Mouse (Mus musculus) pancreas, adult 10 weeks (tissue): ENCODE measurements around the gene Mrpl49. TPM values are rescaled to one million over a fixed set of nuclear protein-coding genes. Genes with fewer than 3 reads are reported as not detected.

ENCODE experiments used
- polyA plus RNA-seq: library from polyadenylated mRNA; stranded (reverse); fragments of 350-450 nt; fragmentation: Illumina TruSeq; extraction: RNeasy Lipid Tissue Mini Kit (QIAGEN cat#74804); gene quantifications from one replicate; pipeline ENCODE4 v1.2.3, GENCODE M21; 2015; ENCODE audit warnings: low read depth, low replicate concordance; ENCODE audit not compliant: insufficient read depth

The Mrpl49 gene
- polyA plus RNA-seq: 5.0 TPM

GRCm38 (mm10) chr19:6057313-6058096 is at the start of gene Mrpl49, which contains the start of gene Fau:
Gene Mrpl49, minus strand, starts transcription at chr19:6057785.
Gene Fau, plus strand, starts transcription at chr19:6057844.

GRCm38 (mm10) chr19:6105586-6105985 is 48.0 kb upstream of the Mrpl49 start, which contains the start of gene Naaladl1:
Gene Naaladl1, plus strand, starts transcription at chr19:6105782.

DNA sequence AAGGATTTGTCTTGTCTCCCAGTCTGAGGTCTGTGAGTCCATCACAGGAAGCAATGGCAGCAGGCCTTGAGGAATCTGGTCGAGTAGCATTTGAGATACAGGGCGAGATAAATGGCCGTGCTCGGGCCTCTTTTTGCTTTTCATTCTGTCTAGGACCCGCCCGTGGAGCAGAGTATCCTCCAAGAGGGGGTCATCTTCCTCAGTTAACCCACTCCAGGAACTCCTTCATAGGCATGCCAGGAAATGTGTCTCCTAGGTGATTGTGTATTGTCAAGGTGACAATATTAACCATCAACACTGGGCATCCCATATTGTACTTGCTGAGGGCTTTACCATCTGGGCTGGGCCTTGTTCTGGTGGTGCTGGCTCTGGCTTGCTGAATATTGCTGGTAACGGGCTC is 36.5 kb upstream of the Mrpl49 start, which contains the start of gene AC131692.1:
Gene AC131692.1 (plus strand): TSS at position 301 of the 400 bp plus-strand sequence.

DNA sequence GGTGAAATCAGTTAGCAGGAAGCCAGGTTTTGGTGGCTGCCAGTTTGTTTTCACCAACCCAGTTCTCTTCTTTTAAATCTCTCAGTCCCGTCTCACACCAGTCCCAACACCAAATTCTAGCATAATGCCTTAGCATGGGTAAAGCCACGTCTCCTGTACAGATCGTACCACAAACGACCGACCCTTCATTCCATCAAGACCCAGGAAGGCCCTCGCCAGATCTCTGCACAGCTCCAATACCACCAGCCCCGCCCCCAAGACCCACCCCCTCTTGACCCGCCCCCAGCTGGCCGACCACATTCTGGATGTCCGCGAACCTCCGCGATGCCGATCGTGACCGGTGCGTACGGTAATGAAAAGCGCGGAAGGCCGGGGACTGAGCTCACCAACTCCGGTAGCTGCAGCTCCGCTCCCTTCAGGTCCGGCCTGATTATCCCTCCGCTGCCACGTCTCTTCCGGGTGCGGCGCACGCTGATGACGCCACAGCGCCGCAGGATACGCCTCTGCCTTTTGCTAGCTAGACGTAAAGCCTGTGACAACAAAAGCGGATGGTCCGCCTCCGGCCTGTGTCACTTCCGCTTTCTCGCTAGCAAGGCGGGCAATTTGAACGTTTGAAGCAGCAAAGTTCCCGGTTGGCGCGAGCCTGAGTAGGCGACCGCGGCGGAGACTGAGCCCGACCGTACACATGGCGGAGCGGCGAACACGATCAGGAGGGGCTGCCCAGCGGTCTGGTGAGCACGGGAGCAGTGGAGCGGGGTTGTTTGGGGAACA is 27.1 kb upstream of the Mrpl49 start, which contains the start of the genes Zfpl1 and Cdca5:
Gene Zfpl1 (minus strand): TSS at position 479 of the 771 bp plus-strand sequence.
Gene Cdca5 (plus strand): TSS at position 506 of the 771 bp plus-strand sequence.

DNA sequence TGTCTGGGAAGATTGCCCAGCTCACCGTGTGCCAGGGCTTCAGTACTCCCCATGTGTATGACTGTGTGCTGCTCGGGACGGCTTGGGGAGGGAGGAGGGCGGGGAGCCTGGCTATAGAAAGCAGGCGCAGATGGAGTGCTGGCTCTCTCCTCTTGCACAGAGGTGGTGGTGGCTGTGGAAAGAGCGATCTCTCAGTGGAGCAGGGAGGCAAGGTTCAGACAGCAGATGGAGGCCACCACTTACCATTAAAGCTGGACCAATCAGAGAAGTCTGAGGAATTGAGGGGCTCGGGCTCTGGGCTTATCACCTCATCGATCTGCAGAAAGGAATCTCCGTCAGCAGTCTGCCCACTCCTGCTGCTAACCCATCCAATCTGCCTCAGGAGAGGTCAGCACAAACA is 24.6 kb upstream of the Mrpl49 start, which contains the start of gene Gm28374:
Gene Gm28374 (minus strand): TSS at position 101 of the 400 bp plus-strand sequence.

GRCm38 (mm10) chr19:6079983-6080480 is 22.4 kb upstream of the Mrpl49 start, which contains the start of gene Tmem262:
Gene Tmem262, plus strand, starts transcription at chr19:6080033.

DNA sequence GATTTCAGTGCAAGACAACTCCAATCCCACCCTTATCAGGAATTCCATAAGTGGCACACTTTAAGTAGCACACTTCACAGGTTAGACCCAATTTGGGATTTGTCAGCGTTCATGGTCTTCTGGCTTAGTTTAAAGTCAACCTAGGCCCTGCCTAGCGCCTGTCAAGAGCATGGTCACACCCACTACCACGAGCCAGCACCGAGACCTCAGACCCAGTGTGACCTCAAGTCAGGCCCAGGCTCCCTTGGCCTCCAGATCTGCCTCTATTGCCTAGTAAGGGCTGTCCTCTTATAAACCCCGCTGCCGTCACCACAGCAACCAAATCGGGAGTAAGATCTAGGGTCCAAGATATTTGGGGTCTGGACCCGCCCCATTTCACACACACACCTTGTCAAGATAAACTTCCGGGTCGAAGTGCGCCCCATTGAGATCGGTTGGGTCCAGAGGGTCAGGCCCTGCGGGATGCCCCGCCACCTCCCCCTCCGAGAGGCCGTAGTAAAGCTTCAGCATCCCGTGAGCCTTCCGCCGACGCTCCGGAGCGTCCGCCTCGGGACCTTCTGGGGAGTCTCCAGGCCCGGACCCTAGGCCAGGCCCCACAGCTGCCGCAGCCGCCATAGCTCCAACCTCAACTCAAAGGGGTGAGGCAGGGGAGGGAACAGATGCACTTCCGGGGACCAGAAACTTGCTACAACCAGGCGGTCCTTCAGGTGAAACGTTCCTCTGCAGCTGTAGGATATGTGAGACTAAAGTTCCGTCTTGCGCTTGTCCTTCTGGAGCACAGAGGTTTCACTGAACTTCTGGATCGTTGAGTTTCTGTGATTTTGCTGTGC is 19.2 kb upstream of the Mrpl49 start, which contains the start of gene Vps51:
Gene Vps51 (minus strand): TSS at position 668 of the 830 bp plus-strand sequence.

DNA sequence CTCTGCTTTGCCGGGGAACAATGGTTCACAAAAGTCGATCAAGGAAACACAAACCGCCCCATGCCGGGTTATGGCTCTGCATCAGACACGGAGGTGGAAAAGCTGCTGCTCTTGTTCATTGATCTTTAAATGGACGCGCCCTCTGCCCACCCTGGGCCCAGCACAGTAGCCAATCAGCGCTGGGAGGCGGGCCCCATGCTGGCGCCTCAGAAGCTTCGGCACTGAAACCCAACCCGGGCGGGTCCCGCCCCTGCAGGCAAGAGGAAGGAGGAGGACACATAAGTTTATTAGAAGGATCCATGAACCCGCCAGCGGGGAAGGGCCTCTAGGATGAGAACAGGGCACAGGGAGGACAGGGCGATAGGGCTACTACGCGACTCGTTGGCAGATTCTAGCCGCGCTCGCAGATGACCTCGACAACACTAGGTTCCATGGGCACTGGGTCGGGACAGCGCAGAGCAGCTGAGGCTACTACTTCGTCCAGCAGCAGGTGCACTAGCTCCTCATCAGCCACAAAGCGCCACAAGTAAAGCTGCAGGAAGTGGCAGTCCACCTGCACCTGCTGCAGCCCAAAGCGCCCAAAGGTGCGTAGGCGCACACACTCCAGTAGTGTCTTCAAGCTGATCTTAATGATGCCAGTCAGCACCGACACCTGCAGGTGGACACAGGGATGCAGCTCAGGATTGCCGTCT is 10.3 kb upstream of the Mrpl49 start, which contains the start of gene Tm7sf2:
Gene Tm7sf2 (minus strand): TSS at position 650 of the 692 bp plus-strand sequence.

DNA sequence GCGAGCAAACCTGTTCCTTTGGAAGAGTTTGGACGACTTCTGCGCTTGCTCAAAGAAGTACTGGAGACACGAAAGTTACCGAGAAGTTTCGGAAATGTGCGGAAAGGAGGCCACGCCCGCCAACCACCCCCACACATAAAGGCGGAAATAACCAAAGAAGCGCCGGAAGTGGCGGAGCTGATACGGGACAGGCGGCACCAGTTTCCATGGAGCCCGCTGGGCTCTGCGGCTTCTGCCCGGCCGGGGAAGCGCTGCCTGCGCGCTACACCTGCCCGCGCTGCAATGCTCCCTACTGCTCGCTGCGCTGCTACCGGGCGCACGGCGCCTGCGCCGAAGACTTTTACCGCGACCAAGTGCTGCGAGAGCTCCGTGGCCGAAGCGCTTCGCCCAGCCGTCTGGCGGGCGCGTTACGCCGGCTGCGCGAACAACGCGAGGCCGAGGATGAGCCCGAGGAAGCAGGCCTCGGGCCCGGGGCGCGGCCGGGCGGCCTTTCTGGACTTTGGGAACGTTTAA is 3.5 kb upstream of the Mrpl49 start, which contains the start of gene Znhit2:
Gene Znhit2 (plus strand): TSS at position 172 of the 513 bp plus-strand sequence.

GRCm38 (mm10) chr19:6046294-6047153 is 11.1 kb downstream of the Mrpl49 start, which contains the start of gene Syvn1:
Gene Syvn1, plus strand, starts transcription at chr19:6046576.

DNA sequence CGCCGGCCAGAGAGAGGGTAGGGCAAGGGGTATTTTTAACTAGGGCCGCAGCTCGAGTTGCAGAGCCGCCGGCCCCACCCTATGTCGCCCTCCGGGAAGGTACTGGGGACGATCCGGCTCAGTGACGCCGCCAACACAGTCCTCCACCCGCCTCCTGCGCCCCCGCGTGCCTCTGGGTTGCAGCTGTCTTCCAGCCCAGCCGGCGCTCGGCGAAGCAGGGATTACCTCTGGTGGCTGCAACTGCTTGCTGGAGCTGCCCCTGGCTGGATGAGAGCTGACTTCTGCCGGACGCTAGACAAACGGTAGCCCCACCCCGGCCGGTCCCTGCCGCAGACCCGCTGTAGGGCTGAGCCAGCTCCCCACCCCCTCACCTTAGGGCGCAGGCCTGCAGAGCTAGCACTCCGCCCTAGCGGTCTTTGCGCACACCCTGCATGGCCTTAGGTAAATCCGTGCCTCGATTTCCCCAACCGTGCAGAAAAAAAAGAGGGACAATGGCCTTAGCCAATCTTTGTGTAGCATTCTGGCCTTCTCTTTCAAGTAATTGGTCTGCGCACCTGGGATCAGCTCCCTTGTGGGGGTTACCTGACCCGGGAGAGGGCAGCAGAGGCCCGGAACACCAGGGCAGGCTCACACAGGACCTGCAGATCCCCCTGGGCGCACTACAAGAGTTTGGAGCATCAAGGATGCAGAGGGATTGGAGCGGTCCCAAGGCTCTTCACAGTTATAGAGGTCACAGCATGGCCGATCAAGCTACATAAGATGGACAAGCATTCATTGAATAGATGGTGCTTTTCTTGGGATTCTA is 41.9 kb downstream of the Mrpl49 start, which contains the start of gene Capn1:
Gene Capn1 (minus strand): TSS at position 387 of the 805 bp plus-strand sequence.

Other genes starting within 250 kb of the Mrpl49 start
- 2.3 TPM for gene Frmd8, start 182.5 kb downstream of the Mrpl49 start, polyA plus RNA-seq
- 7.3 TPM for gene Slc25a45, start 180.0 kb downstream of the Mrpl49 start, polyA plus RNA-seq
- gene Tigd3, start 163.6 kb downstream of the Mrpl49 start, polyA plus RNA-seq: not detected
- gene Dpf2, start 144.8 kb downstream of the Mrpl49 start, polyA plus RNA-seq: 16.6 TPM
- gene Cdc42ep2, start 133.0 kb downstream of the Mrpl49 start, polyA plus RNA-seq: 4.4 TPM
- 6.8 TPM for gene Pola2, start 93.6 kb downstream of the Mrpl49 start, polyA plus RNA-seq
- not detected for gene Slc22a20, start 71.6 kb downstream of the Mrpl49 start, polyA plus RNA-seq
- gene Capn1, start 41.9 kb downstream of the Mrpl49 start, polyA plus RNA-seq: 5.9 TPM
- 76.9 TPM for gene Syvn1, start 11.2 kb downstream of the Mrpl49 start, polyA plus RNA-seq
- 570 TPM for gene Fau, start 59 bp upstream of the Mrpl49 start, polyA plus RNA-seq
- 7.4 TPM for gene Znhit2, start 3.4 kb upstream of the Mrpl49 start, polyA plus RNA-seq
- gene Tm7sf2, start 10.6 kb upstream of the Mrpl49 start, polyA plus RNA-seq: 14.9 TPM
- gene Vps51, start 19.4 kb upstream of the Mrpl49 start, polyA plus RNA-seq: 19.7 TPM
- not detected for gene Tmem262, start 22.2 kb upstream of the Mrpl49 start, polyA plus RNA-seq
- not detected for gene Gm28374, start 24.5 kb upstream of the Mrpl49 start, polyA plus RNA-seq
- 16.8 TPM for gene Zfpl1, start 27.2 kb upstream of the Mrpl49 start, polyA plus RNA-seq
- not detected for gene Cdca5, start 27.2 kb upstream of the Mrpl49 start, polyA plus RNA-seq
- not detected for gene AC131692.1, start 36.6 kb upstream of the Mrpl49 start, polyA plus RNA-seq
- not detected for gene Naaladl1, start 48.0 kb upstream of the Mrpl49 start, polyA plus RNA-seq
- gene Sac3d1, start 60.9 kb upstream of the Mrpl49 start, polyA plus RNA-seq: 3.3 TPM
- 10.1 TPM for gene Snx15, start 70.5 kb upstream of the Mrpl49 start, polyA plus RNA-seq
- gene Batf2, start 83.2 kb upstream of the Mrpl49 start, polyA plus RNA-seq: 1.2 TPM
- 9.0 TPM for gene Arl2, start 83.8 kb upstream of the Mrpl49 start, polyA plus RNA-seq
- not detected for gene Majin, start 126.6 kb upstream of the Mrpl49 start, polyA plus RNA-seq
- not detected for gene Gpha2, start 168.6 kb upstream of the Mrpl49 start, polyA plus RNA-seq
- 8.9 TPM for gene Ppp2r5b, start 178.1 kb upstream of the Mrpl49 start, polyA plus RNA-seq
- gene Atg2a, start 183.9 kb upstream of the Mrpl49 start, polyA plus RNA-seq: 8.4 TPM
- 9.0 TPM for gene Ehd1, start 218.9 kb upstream of the Mrpl49 start, polyA plus RNA-seq
- gene Cdc42bpg, start 248.7 kb upstream of the Mrpl49 start, polyA plus RNA-seq: 20.5 TPM